Mouse (Mus musculus): ENCODE measurements around the gene Itih1. TPM values are rescaled to one million over a fixed set of nuclear protein-coding genes. Genes with fewer than 3 reads are reported as not detected.

Itih1 gene
- polyA plus RNA-seq (2012; rRNA removed): 0.10 and 0.25 TPM in 2 replicates

GRCm38 (mm10) chr14:30943038-30943437, at the start of gene Itih1:
Gene Itih1 (minus strand): TSS chr14:30943289.

GRCm38 (mm10) chr14:30951154-30951825, 8.2 kb upstream of the Itih1 start, which contains the start of gene Nek4:
Gene Nek4 (plus strand): TSS chr14:30951377.

GRCm38 (mm10) chr14:30923375-30924105, 19.5 kb downstream of the Itih1 start, which contains the start of gene Itih3:
Gene Itih3 (minus strand): TSS chr14:30923760.

GRCm38 (mm10) chr14:30886204-30886603, 56.9 kb downstream of the Itih1 start, which contains the start of gene Itih4:
Gene Itih4 (plus strand): TSS chr14:30886476.

Other genes with a start within 250 kb of the Itih1 start
- gene Sfmbt1, start 228.4 kb downstream of the Itih1 start, polyA plus RNA-seq (2012; rRNA removed): 1.1 TPM in 2 replicates
- gene Tmem110, start 117.7 kb downstream of the Itih1 start, polyA plus RNA-seq (2012; rRNA removed): 33.0 and 42.0 TPM in 2 replicates
- gene Mustn1, start 64.1 kb downstream of the Itih1 start, polyA plus RNA-seq (2012; rRNA removed): 32.2 and 38.3 TPM in 2 replicates
- 0.95 and 1.6 TPM in 2 replicates for gene Itih4, start 56.8 kb downstream of the Itih1 start, polyA plus RNA-seq (2012; rRNA removed)
- gene Itih3, start 19.5 kb downstream of the Itih1 start, polyA plus RNA-seq (2012; rRNA removed): 0.70 and 1.7 TPM in 2 replicates
- gene Nek4, start 8.1 kb upstream of the Itih1 start, polyA plus RNA-seq (2012; rRNA removed): 5.3 and 6.0 TPM in 2 replicates
- gene Glt8d1, start 58.1 kb upstream of the Itih1 start, polyA plus RNA-seq (2012; rRNA removed): 29.6 and 34.0 TPM in 2 replicates
- gene Spcs1, start 58.4 kb upstream of the Itih1 start, polyA plus RNA-seq (2012; rRNA removed): 86.0 and 103 TPM in 2 replicates
- gene Pbrm1, start 75.8 kb upstream of the Itih1 start, polyA plus RNA-seq (2012; rRNA removed): 18.3 and 21.1 TPM in 2 replicates
- 15.6 and 20.4 TPM in 2 replicates for gene Gnl3, start 75.9 kb upstream of the Itih1 start, polyA plus RNA-seq (2012; rRNA removed)
- gene Smim4, start 185.7 kb upstream of the Itih1 start, polyA plus RNA-seq (2012; rRNA removed): 37.4 and 49.0 TPM in 2 replicates
- gene Nt5dc2, start 187.8 kb upstream of the Itih1 start, polyA plus RNA-seq (2012; rRNA removed): 219 and 301 TPM in 2 replicates
- 154 and 157 TPM in 2 replicates for gene Stab1, start 225.4 kb upstream of the Itih1 start, polyA plus RNA-seq (2012; rRNA removed)